Mouse (Mus musculus) layer of hippocampus, adult 8-10 months (tissue): ENCODE data around the gene Zhx3. TPM values are rescaled to one million over a fixed set of nuclear protein-coding genes. Genes with fewer than 3 reads are reported as not detected.

ENCODE experiments used
- DNase-seq, 2 experiments: peaks; one replicate each; pipeline ENCODE4 v3.0.0; 2022; ENCODE audit warnings: low spot score in 2 of 2
- total RNA-seq, 4 experiments: library from RNA; stranded (reverse); gene quantifications; 2 replicates each; pipeline ENCODE4 v1.2.4; 2022

The Zhx3 gene
- total RNA-seq, 4 experiments from 2014 or later, result 74.2 to 102 (median 92.4) TPM

DNA sequence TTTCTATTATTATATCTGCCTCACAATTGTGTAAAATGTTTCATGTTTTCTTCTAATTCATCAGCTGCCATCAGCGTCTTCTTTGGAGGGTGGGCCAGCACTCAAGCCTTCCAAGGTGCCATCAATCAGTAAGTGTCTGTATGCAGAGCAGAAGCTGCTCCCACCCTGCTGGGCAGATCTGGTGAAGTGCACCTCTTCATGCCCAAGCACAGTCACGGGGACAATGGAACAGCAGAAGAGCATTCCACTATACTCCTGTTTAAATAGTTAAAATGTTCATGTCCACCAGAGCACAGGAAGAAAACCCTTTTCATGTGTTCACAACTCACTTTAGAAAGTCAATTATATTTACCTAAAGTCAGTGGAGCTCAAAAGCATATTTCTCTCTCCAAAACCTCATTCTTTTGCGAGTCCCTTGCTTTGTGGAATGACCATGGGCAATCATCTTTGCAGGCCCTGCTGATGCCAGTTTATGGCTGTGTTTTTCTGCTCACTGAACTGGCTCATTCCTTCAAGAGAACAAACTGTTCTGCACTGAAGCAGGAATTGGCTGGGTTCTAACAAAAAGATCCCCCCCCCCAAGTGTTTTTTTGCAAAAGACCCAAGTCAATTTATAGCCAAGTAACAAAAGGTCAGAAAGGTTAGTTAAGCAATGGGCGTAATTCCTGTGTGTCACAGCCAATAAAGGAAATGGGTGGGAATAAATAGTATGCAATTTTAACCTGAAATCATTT, 67.8 kb downstream of the Zhx3 start:
- no peak for DNase-seq

DNA sequence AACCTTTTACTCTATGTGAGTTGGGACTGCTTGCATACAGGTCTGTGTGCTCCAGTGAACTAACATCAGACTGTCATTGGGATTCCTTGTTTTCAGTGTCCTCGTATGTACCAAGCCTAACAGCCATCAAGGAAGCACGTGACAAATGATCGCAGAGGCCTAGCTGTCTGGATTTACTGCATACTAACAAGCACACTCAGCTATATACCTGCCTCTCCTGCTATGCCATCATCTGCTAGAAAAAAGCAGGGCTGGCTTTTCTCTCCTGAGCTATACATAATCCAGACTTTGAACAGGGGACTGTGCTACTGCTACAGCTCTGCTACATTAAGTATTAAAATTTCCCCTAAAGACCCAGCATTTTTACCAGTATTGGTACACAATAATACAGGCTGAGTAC, 70.5 kb downstream of the Zhx3 start:
- DNase-seq, result no peak

GRCm38 (mm10) chr2:160800967-160801366, 71.8 kb downstream of the Zhx3 start:
- DNase-seq, result no peak

- no peak for DNase-seq
Measured at GRCm38 (mm10) chr2:160798206-160798605, 74.6 kb downstream of the Zhx3 start.

DNA sequence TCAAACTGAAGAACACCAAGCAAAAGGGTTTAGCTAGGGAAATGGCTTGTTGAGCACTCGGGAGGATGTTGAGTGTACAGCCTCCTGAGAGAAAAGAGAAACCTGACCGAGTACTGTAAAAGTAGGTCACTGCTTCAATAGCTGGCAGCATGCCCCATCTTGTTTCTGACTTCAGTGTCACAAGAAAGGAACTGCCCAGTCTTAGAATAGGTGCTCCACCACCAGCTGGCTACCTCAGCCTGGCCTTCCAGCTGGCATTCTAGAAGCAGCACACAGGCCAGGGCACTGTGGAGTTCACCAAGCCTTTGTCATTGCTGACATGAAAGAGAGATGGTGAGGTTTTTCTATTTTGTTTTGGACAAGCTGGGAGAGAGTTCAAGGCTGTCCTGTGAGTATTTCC, 75.8 kb downstream of the Zhx3 start:
- peak; percentile 54 to 58 for DNase-seq

DNA sequence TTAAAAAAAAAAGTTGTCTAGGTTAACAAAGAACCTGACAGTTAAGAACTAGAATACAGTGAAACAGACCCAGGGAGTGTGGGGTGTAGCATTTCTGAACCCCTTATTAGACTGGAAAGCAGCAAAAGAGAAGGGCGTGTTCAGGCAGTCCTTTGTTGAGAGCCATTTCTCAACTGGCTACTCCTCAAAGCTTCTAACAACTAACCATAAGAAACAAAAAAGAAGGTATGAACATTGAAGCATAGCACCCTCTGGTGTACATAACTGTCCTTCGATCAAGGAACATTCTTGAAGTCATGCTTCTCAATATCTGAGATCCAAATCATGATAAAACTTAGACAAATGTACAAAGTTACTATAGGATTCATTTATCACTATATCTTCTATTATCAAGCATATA, 79.7 kb downstream of the Zhx3 start:
- no peak for DNase-seq

DNA sequence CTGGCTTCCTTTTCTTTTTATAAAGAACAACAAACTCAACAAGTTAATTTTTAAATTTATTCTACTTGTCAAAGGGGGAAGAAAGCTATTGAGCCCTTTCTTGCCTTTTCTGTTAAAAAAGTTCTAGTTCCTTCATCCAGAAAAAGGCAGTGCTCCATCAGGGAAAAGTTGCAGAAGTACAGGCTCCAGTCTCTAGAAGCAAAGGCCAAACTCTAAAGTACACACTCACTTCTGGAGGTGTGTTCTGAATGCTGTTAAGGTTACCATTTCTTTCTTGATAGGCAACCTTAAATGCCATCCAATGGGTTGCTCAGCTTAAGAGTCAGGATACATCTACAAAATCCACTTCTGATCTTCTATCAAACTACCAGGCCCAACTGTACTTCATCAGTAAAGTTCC, 83.1 kb downstream of the Zhx3 start:
- no peak for DNase-seq

GRCm38 (mm10) chr2:160789046-160789445, 83.8 kb downstream of the Zhx3 start:
- DNase-seq, result no peak

GRCm38 (mm10) chr2:160786333-160786732, 86.5 kb downstream of the Zhx3 start:
- peak in 1 of 2 experiments; percentile 47 for DNase-seq

- DNase-seq, result no peak
Measured at GRCm38 (mm10) chr2:160780834-160781219, 92.0 kb downstream of the Zhx3 start.

- DNase-seq, result no peak
Measured at GRCm38 (mm10) chr2:160780154-160780833, 92.5 kb downstream of the Zhx3 start.

- DNase-seq, result no peak
Measured at GRCm38 (mm10) chr2:160778034-160778433, 94.8 kb downstream of the Zhx3 start.

DNA sequence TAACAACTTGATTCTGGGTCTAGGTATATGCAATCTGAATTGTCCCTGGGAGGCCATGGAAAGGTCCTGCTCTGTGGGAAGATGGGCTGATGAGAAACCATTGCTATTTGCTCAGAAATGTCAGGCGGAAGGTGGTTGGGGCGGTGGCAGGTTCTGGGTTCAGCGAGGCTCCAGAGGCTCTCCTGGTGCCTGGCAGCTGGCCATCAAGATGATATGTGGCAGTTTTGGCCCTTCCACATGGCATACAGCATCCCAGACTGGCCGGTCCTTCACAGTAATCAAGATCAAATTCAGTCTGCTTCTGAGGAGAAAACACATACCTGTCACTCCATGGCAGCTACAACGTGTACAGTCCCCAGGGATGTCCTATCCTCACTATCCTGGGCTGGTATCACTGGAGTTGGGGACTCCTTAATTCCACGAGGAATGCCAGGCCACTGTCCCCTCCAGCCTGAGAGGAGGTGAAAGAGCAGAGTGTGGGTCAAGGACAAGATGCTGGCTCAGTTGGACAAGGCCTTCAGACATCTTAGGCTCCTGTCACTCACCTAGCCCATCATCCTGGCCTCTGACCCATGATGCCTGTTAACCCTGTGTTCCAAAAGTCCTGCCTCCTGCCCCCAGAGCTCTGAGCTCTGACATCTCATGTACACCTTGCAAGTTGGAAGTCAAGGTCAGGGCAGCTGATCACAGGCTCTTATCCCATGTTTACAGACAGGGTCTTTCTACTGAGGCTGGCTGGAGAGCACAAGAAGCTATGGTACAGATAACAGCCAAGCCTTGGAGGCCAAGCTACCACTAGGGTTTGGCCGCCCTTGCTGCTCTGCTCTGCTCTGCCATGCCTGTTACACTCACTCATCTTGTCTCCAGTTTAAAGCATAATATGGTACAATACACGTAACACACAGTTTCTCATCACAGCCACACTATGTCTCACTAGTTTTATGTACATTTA, 101.2 kb downstream of the Zhx3 start:
- DNase-seq, result peak in 1 of 2 experiments; percentile 7

DNA sequence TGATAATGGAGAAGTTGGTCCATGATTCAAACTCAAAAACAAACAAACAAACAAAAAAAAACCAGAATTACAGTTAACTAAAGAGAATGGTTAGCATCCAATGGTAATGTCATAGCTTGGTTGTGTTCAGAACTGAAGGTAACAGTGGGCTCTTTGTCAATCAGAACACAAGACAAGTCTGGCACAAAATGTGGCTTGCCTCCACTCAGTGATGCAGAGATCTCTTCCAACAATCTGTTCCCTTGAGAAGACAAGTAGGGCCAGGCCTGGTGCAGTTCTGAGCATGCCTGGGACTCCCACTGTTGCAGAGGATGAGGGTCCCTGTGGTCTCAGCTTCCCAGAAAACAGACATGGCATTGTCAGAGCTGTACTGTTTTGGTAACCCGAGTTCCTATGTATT, 101.9 kb downstream of the Zhx3 start:
- no peak for DNase-seq

DNA sequence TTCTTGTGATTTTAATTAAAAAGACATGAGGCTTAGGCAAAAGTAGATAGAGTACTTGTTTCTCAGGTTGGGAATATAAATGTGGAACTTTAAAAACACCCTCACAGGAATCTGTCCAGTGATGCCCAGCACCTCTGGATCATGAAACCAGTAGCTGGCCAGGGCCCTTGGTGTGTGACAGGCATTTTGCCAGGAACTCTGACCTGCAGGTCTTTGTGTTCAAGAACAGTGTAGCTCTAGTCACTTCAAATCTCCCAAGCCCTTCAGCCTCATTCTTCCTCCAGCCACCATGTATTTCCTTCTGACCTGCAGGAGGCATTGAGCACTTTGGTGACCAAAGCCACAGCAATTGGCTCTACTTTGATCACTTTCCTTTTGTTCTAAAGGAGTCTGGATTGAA, 102.4 kb downstream of the Zhx3 start:
- no peak for DNase-seq

- DNase-seq, result no peak
Measured at GRCm38 (mm10) chr2:160768997-160769396, 103.8 kb downstream of the Zhx3 start.

DNA sequence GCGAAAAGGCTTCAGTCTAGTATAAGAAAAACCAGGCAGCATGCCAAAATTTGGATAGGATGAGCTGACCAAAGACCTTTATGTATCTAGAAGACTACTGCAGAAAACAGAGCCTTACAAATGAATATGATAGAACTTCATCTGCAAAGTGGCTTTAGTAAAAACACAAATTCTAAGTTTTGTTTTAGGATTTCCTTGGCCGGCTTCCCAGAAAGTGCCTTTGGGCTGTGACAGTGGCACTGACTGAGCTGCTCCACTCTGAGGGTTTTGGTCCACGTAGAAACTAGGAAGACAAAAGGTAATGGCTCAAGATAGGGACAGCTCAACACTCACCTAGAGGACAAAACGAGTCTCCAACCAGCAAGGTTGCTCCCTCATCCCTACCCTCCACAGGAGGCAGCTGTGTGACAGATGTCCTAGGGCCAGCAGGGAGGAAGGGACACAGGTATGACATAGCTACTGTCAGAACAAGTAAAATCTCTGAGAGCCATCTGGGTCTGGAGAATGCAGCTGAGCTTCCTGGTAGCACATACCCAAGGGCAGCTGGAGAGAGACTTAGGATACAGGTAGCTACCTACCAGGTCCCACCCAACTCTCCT, 104.6 kb downstream of the Zhx3 start:
- DNase-seq, result no peak

DNA sequence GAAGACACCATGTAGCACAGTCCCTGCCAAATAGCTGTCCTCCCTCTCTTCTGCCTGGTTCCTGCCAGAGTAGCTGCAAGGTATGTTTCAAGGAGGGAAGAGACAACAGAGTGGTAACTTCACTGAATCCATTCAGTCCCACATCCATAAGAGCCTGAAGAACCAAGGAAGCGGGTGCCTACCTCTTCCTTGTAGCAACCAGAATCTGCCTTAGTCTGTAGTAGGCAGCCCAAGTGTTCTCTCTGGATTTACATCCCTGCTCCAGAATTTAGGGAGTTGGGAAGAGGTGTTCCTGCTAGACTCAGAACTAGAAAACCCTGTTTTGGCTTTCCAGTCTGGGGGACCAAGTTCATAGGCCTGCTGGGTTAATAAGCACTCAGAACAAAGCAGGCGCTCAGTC, 105.6 kb downstream of the Zhx3 start:
- DNase-seq, result no peak

GRCm38 (mm10) chr2:160766371-160766771, 106.4 kb downstream of the Zhx3 start:
- DNase-seq, result no peak

GRCm38 (mm10) chr2:160765096-160765495, 107.7 kb downstream of the Zhx3 start:
- no peak for DNase-seq

DNA sequence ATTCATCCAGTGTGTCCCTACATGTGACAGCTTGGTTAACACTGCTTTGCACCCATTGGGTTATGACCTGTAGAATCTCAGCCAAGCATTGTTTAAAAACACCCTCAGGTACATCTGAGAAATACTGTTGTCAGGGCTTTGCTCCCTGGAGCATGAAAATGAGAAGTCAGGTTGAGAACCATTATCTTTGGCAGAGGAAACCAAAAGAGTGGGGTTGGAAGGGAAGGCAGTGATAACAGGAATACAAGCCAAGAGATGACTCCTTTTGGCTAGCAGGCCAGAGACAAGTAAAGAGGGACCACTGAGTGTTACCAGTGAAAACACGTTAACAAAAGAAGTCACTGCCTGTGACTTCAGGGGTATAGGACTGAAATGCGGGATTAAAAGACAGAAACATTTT, 108.4 kb downstream of the Zhx3 start:
- DNase-seq, result no peak

- no peak for DNase-seq
Measured at GRCm38 (mm10) chr2:160763816-160764215, 109.0 kb downstream of the Zhx3 start.
